ENCODE assay signal across 23 mouse cellular contexts in the genomic region with DNA sequence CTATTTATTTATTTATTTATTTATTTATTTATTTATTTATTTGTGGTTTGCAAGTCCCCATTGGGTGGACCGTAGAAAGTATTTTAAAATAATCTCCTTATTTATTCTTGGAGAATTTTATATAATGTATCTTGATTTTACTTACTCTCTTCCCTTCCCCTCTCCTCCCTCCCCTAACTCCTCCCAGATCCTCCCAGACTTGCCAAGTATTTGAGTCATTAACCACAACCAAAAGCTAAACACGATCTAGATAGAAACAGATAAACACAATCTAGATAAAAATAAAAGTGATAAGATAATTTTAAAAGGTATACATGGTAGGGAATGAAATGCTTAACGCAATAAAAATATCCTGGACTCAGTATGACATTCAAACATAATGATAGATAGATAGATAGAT. TPM values are rescaled to one million over a fixed set of nuclear protein-coding genes. Genes with fewer than 3 reads are reported as not detected.
"Had no signal": no experiment of that assay in that cellular context is flagged by ENCODE, and none has a peak within 500 bp of the region (broad histone marks: within the 10 kb centered on the region; RNA-seq: fewer than 3 reads in every experiment).

No protein-coding gene starts in this region.

- H3K4me3 ChIP-seq: lung, embryonic 15.5 days; megakaryocyte, embryonic 14.5 days; midbrain, embryonic 13.5 days; midbrain, embryonic 15.5 days; neural tube, embryonic 12.5 days; stomach, embryonic 15.5 days had no signal

- DNase-seq: liver, postnatal 0 days; lung, adult 2 months; lung, postnatal 14 days; lung, postnatal 36 days; right cerebral cortex, postnatal 14 days; thymus, postnatal 14 days; thymus, postnatal 36 days had no signal

- H3K4me1 ChIP-seq: neural tube, embryonic 12.5 days; stomach, embryonic 15.5 days had no signal

- H3K36me3 ChIP-seq: lung, embryonic 15.5 days; midbrain, embryonic 13.5 days; midbrain, embryonic 15.5 days; neural tube, embryonic 12.5 days; stomach, embryonic 15.5 days had no signal

- ATAC-seq: liver, postnatal 0 days; lung, postnatal 0 days; midbrain, embryonic 13.5 days; midbrain, embryonic 15.5 days had no signal

- H3K27ac ChIP-seq: lung, embryonic 15.5 days; macrophage; midbrain, embryonic 13.5 days; midbrain, embryonic 15.5 days; neural tube, embryonic 12.5 days; stomach, embryonic 15.5 days; stomach, postnatal 0 days had no signal

- H3K27me3 ChIP-seq: lung, embryonic 15.5 days; midbrain, embryonic 13.5 days; neural tube, embryonic 12.5 days; stomach, embryonic 15.5 days had no signal

- H3K4me2 ChIP-seq: lung, embryonic 15.5 days; midbrain, embryonic 11.5 days; midbrain, embryonic 13.5 days; midbrain, embryonic 15.5 days; neural tube, embryonic 12.5 days; stomach, embryonic 15.5 days had no signal

- H3K9ac ChIP-seq: liver, postnatal 0 days; lung, embryonic 15.5 days; midbrain, embryonic 13.5 days; midbrain, embryonic 15.5 days; neural tube, embryonic 12.5 days; stomach, embryonic 15.5 days had no signal

- H3K9me3 ChIP-seq: lung, embryonic 15.5 days; megakaryocyte, embryonic 14.5 days; midbrain, embryonic 13.5 days; midbrain, embryonic 15.5 days; neural tube, embryonic 12.5 days; stomach, embryonic 15.5 days had no signal

RNA-seq across cellular contexts. Expression of a gene that starts 58.7 kb away (rescaled TPM):
- total RNA-seq: megakaryocyte progenitor cell, adult 5-6 weeks; midbrain, postnatal 0 days; monocyte, adult 5-6 weeks; neutrophil, adult 5-6 weeks had no signal
- polyA plus RNA-seq: lung, embryonic 15.5 days; lung, postnatal 0 days; macrophage; midbrain, embryonic 11.5 days; midbrain, embryonic 13.5 days; neural tube, embryonic 12.5 days; spleen, adult 2 months; thymus, postnatal 0 days had no signal
